27 mouse cellular contexts compared by ENCODE assay signal in genomic region chr9:18041346-18041745, GRCm38 (mm10).
"Had no signal": no experiment of that assay in that cellular context is flagged by ENCODE, and none has a peak within 500 bp of the region (broad histone marks: within the 10 kb centered on the region; RNA-seq: fewer than 3 reads in every experiment).

No protein-coding gene starts in this region.

- H3K27ac ChIP-seq: limb, embryonic 10.5 days; limb, embryonic 12.5 days; limb, embryonic 13.5 days; limb, embryonic 15.5 days; liver, embryonic 12.5 days; liver, embryonic 13.5 days; liver, embryonic 14.5 days; liver, embryonic 15.5 days; lung, embryonic 15.5 days; macrophage; midbrain, embryonic 10.5 days; midbrain, embryonic 12.5 days; midbrain, embryonic 13.5 days; midbrain, embryonic 15.5 days had no signal

- H3K4me3 ChIP-seq: limb, embryonic 10.5 days; limb, embryonic 12.5 days; limb, embryonic 13.5 days; limb, embryonic 15.5 days; liver, embryonic 12.5 days; liver, embryonic 13.5 days; liver, embryonic 15.5 days; lung, embryonic 15.5 days; megakaryocyte, embryonic 14.5 days; midbrain, embryonic 10.5 days; midbrain, embryonic 12.5 days; midbrain, embryonic 13.5 days; midbrain, embryonic 15.5 days; myocyte had no signal

- H3K9me3 ChIP-seq: limb, embryonic 10.5 days; limb, embryonic 12.5 days; limb, embryonic 13.5 days; limb, embryonic 15.5 days; liver, embryonic 12.5 days; liver, embryonic 13.5 days; liver, embryonic 15.5 days; lung, embryonic 15.5 days; megakaryocyte, embryonic 14.5 days; midbrain, embryonic 10.5 days; midbrain, embryonic 12.5 days; midbrain, embryonic 13.5 days; midbrain, embryonic 15.5 days had no signal

- DNase-seq: left cerebral cortex, postnatal 4 days; liver; liver, embryonic 13.5 days; liver, postnatal 0 days; lung, adult 18-20 months; lung, adult 2 months; lung, embryonic 14.5 days; lung, postnatal 10 days; lung, postnatal 14 days; lung, postnatal 36 days; lung, postnatal 4 days; midbrain, embryonic 14.5 days had no signal

- H3K36me3 ChIP-seq: limb, embryonic 10.5 days; limb, embryonic 12.5 days; limb, embryonic 13.5 days; limb, embryonic 15.5 days; liver, embryonic 12.5 days; liver, embryonic 13.5 days; liver, embryonic 15.5 days; lung, embryonic 15.5 days; midbrain, embryonic 10.5 days; midbrain, embryonic 12.5 days; midbrain, embryonic 13.5 days; midbrain, embryonic 15.5 days had no signal

- H3K4me1 ChIP-seq: limb, embryonic 10.5 days; limb, embryonic 12.5 days; limb, embryonic 13.5 days; limb, embryonic 15.5 days; liver, embryonic 12.5 days; liver, embryonic 13.5 days; liver, embryonic 15.5 days; lung, embryonic 15.5 days; megakaryocyte, embryonic 14.5 days; midbrain, embryonic 10.5 days; midbrain, embryonic 12.5 days; midbrain, embryonic 13.5 days; midbrain, embryonic 15.5 days had no signal

- H3K9ac ChIP-seq: limb, embryonic 12.5 days; limb, embryonic 13.5 days; limb, embryonic 15.5 days; liver, embryonic 12.5 days; liver, embryonic 13.5 days; liver, embryonic 14.5 days; liver, embryonic 15.5 days; liver, postnatal 0 days; lung, embryonic 14.5 days; lung, embryonic 15.5 days; midbrain, embryonic 12.5 days; midbrain, embryonic 13.5 days; midbrain, embryonic 15.5 days had no signal
